Mouse (Mus musculus): Measurements from ENCODE around the gene Spsb1. TPM values are rescaled to one million over a fixed set of nuclear protein-coding genes. Genes with fewer than 3 reads are reported as not detected.

Spsb1 gene
- polyA plus RNA-seq, 1 experiment from 2014 or later, result 4.5 TPM

- H3K27ac ChIP-seq, result no peak overlapping the region
- no peak overlapping the region for H3K4me3 ChIP-seq
- no peaks in the 10 kb centered on the region for H3K27me3 ChIP-seq
- H3K4me2 ChIP-seq, result no peak overlapping the region
- no peak for ATAC-seq
- WGBS, result 84% methylated on average over 20 of the region's 20 CpGs
- no peaks in the 10 kb centered on the region for H3K9me3 ChIP-seq (replicated peaks)
- no peak overlapping the region for H3K9ac ChIP-seq
- no peaks in the 10 kb centered on the region for H3K36me3 ChIP-seq (ENCODE audit: poor library complexity, severe bottlenecking)
- peaks cover 16% of the 10 kb centered on the region for H3K4me1 ChIP-seq
These were observed 65.9 kb downstream of the Spsb1 start for GRCm38 (mm10) chr4:149888736-149889470.

GRCm38 (mm10) chr4:149888156-149888555 lies 66.7 kb downstream of the Spsb1 start:
- WGBS, result 91% methylated on average over 5 of the region's 5 CpGs
- Histone ChIP-seq H3K4me3 (no peak overlapping the region), H3K27ac (no peak overlapping the region), H3K4me1 (peaks cover 9% of the 10 kb centered on the region), H3K9ac (no peak overlapping the region), H3K27me3 (no peaks in the 10 kb centered on the region), H3K9me3 (replicated peaks) (no peaks in the 10 kb centered on the region), H3K36me3 (ENCODE audit: poor library complexity, severe bottlenecking) (no peaks in the 10 kb centered on the region), H3K4me2 (no peak overlapping the region)
- no peak for ATAC-seq

DNA sequence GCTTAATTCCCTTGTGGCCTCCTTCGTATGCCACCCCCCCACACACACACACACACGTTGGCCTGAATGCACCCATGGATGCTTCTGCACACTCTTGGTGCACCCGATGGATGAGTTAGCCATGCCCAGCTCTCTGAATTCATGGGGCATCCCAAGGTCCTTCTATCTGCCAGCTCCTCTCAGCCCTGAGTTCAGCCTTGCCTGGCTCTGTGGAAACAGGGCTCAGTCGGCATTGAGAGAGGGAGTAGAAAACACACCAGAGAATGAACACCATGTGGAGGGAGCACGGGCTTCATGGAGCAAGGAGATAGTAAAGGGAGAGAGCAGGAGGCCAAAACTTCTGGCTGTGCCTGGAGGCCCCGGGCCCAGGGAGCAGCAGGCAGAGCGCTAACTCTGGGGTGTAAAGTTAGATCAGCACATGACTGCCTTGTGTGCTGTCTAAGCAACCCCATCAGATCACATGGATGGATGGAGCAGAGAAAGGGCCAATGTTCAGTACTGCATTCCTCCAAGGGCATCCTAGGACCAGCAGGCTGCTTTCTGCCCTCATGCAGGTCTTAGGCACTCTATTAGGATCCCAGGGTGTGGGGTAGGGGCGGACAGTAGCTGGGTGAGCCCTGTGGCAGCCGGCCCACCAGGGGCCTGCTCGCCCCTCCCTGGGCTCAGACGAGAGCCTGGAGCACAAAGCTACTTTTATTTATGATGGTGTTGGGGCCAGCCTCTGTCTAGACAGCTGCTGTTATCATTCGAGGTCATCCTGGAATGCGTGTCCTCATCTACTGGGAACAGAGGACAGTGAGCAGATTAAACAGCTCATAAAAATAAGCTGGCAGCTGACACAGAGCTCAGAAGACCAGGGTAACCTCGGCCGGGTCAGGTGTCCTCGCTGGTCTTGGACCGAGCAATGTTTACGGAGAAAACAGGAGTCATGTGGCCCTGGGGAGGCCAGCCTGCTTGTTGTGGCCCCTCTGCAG lies 68.3 kb downstream of the Spsb1 start:
- Histone ChIP-seq H3K4me3 (no peak overlapping the region), H3K4me1 (peaks cover 5% of the 10 kb centered on the region; the same call in 1 of the 2 replicates), H3K9ac (no peak overlapping the region), H3K36me3 (ENCODE audit: poor library complexity, severe bottlenecking) (no peaks in the 10 kb centered on the region), H3K4me2 (no peak overlapping the region), H3K9me3 (replicated peaks) (no peaks in the 10 kb centered on the region), H3K27ac (no peak overlapping the region), H3K27me3 (no peaks in the 10 kb centered on the region)
- ATAC-seq, result no peak
- WGBS, result 81% methylated on average over 18 of the region's 18 CpGs

DNA sequence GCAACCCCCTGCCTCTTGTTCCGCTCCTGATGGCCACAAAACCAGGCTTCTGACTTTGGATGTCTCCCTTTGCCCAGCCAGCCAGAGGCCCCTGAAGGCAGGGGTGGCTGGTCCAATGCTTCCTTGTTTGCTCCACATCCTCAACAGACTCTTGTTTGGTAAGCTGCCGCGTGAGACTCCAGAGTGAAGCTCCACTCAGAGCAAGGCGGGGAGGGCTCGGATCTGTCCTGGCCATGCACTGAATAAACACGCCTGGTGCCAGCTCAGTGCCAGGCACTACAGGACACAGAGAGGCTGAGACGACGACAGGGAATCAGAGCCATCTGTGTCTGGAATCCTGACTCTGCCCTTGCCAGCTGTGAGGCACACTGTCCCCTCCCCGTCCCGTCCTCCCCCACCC lies 70.9 kb downstream of the Spsb1 start:
- Histone ChIP-seq H3K9me3 (replicated peaks) (no peaks in the 10 kb centered on the region), H3K4me1 (no peaks in the 10 kb centered on the region), H3K9ac (no peak overlapping the region), H3K4me2 (no peak overlapping the region), H3K36me3 (ENCODE audit: poor library complexity, severe bottlenecking) (no peaks in the 10 kb centered on the region), H3K4me3 (no peak overlapping the region), H3K27me3 (no peaks in the 10 kb centered on the region), H3K27ac (no peak overlapping the region)
- 86% methylated on average over 10 of the region's 10 CpGs for WGBS
- no peak for ATAC-seq

- no peak overlapping the region for H3K27ac ChIP-seq
- WGBS, result 89% methylated on average over 17 of the region's 17 CpGs
- peaks cover 10% of the 10 kb centered on the region; the same call in 1 of the 2 replicates for H3K4me1 ChIP-seq
- H3K27me3 ChIP-seq, result no peaks in the 10 kb centered on the region
- no peaks in the 10 kb centered on the region for H3K9me3 ChIP-seq (replicated peaks)
- ATAC-seq, result no peak
- H3K36me3 ChIP-seq (ENCODE audit: poor library complexity, severe bottlenecking), result no peaks in the 10 kb centered on the region
- no peak overlapping the region for H3K4me3 ChIP-seq
- H3K9ac ChIP-seq, result no peak overlapping the region
- no peak overlapping the region for H3K4me2 ChIP-seq
These were observed 72.5 kb downstream of the Spsb1 start for GRCm38 (mm10) chr4:149882139-149882916.

- no peak for ATAC-seq
- H3K9me3 ChIP-seq (replicated peaks), result no peaks in the 10 kb centered on the region
- peaks cover 24% of the 10 kb centered on the region for H3K4me1 ChIP-seq
- no peak overlapping the region for H3K9ac ChIP-seq
- H3K27ac ChIP-seq, result no peak overlapping the region
- no peaks in the 10 kb centered on the region for H3K36me3 ChIP-seq (ENCODE audit: poor library complexity, severe bottlenecking)
- no peak overlapping the region for H3K4me3 ChIP-seq
- 85% methylated on average over 5 of the region's 5 CpGs for WGBS
- H3K27me3 ChIP-seq, result no peaks in the 10 kb centered on the region
- H3K4me2 ChIP-seq, result no peak overlapping the region
These were observed 73.9 kb downstream of the Spsb1 start for GRCm38 (mm10) chr4:149880908-149881307.

GRCm38 (mm10) chr4:149879980-149880379 lies 74.9 kb downstream of the Spsb1 start:
- H3K4me3 ChIP-seq, result no peak overlapping the region
- no peak for ATAC-seq
- WGBS, result 90% methylated on average over 11 of the region's 11 CpGs

GRCm38 (mm10) chr4:149878021-149878449 lies 76.8 kb downstream of the Spsb1 start:
- Histone ChIP-seq H3K36me3 (ENCODE audit: poor library complexity, severe bottlenecking) (no peaks in the 10 kb centered on the region), H3K9ac (no peak overlapping the region), H3K4me2 (no peak overlapping the region), H3K9me3 (replicated peaks) (no peaks in the 10 kb centered on the region), H3K4me1 (peaks cover 38% of the 10 kb centered on the region), H3K27ac (no peak overlapping the region; the same call in 1 of the 2 replicates), H3K27me3 (no peaks in the 10 kb centered on the region), H3K4me3 (no peak overlapping the region)
- ATAC-seq, result no peak
- WGBS, result 58% methylated on average over 6 of the region's 6 CpGs

More at GRCm38 (mm10) chr4:149879980-149880379, 74.9 kb downstream of the Spsb1 start:
- no peaks in the 10 kb centered on the region for H3K27me3 ChIP-seq
- H3K4me1 ChIP-seq, result peaks cover 33% of the 10 kb centered on the region
- no peak overlapping the region for H3K27ac ChIP-seq
- H3K36me3 ChIP-seq (ENCODE audit: poor library complexity, severe bottlenecking), result no peaks in the 10 kb centered on the region
- H3K4me2 ChIP-seq, result no peak overlapping the region
- no peaks in the 10 kb centered on the region for H3K9me3 ChIP-seq (replicated peaks)
- H3K9ac ChIP-seq, result no peak overlapping the region

- Histone ChIP-seq H3K4me2 (no peak overlapping the region), H3K27me3 (no peaks in the 10 kb centered on the region), H3K9me3 (replicated peaks) (no peaks in the 10 kb centered on the region), H3K4me1 (peaks cover 38% of the 10 kb centered on the region), H3K27ac (no peak overlapping the region), H3K4me3 (no peak overlapping the region), H3K9ac (no peak overlapping the region), H3K36me3 (ENCODE audit: poor library complexity, severe bottlenecking) (no peaks in the 10 kb centered on the region)
- 56% methylated on average over 3 of the region's 3 CpGs for WGBS
- ATAC-seq, result peak; percentile 35; the same call in 1 of the 2 replicates
These were observed 77.6 kb downstream of the Spsb1 start for GRCm38 (mm10) chr4:149877202-149877601.

- ATAC-seq, result no peak
- no peak overlapping the region for H3K27ac ChIP-seq
- no peaks in the 10 kb centered on the region for H3K9me3 ChIP-seq (replicated peaks)
- H3K27me3 ChIP-seq, result no peaks in the 10 kb centered on the region
- peaks cover 38% of the 10 kb centered on the region for H3K4me1 ChIP-seq
- H3K9ac ChIP-seq, result no peak overlapping the region
- no peak overlapping the region for H3K4me3 ChIP-seq
- H3K36me3 ChIP-seq (ENCODE audit: poor library complexity, severe bottlenecking), result no peaks in the 10 kb centered on the region
- WGBS, result 84% methylated on average over 6 of the region's 6 CpGs
- H3K4me2 ChIP-seq, result no peak overlapping the region
These were observed 78.1 kb downstream of the Spsb1 start for GRCm38 (mm10) chr4:149876761-149877160.

DNA sequence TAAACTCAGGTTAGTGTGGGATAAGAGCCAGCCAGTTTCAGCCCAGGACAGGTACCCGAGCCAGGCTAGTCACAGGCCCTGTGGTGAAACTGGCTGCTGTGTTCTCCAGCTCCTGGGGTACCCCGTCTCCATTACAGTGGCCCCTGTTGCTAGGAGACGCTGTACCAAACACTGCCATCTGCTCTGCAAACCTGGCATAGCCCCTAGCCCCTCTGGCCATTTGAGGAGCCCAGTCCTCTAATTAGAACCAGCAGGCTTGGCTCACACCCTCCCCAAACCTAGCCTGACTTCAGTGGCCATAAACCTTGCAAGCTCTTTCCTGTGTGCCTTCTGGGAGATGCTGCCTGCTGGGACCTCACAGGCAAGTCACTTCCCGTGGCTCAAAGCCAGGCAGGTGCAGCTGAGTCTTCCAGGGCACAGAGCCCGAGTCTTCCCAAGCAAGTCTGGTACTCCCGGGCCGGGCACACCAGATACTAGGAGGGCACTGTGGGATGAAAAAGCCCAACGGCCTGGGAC lies 78.8 kb downstream of the Spsb1 start:
- ATAC-seq, result peak; percentile 85
- Histone ChIP-seq H3K27ac (peak overlapping the region; percentile 75), H3K9ac (no peak overlapping the region), H3K4me2 (no peak overlapping the region), H3K4me1 (peaks cover 38% of the 10 kb centered on the region), H3K9me3 (replicated peaks) (no peaks in the 10 kb centered on the region), H3K4me3 (no peak overlapping the region), H3K36me3 (ENCODE audit: poor library complexity, severe bottlenecking) (no peaks in the 10 kb centered on the region), H3K27me3 (no peaks in the 10 kb centered on the region)
- WGBS, result 49% methylated on average over 8 of the region's 8 CpGs
